Mouse (Mus musculus): ENCODE results near the gene Bcl7c. TPM values are rescaled to one million over a fixed set of nuclear protein-coding genes. Genes with fewer than 3 reads are reported as not detected.

The Bcl7c gene
- total and polyA plus RNA-seq, 3 experiments = 13.5 to 34.5 (median 34.1) TPM

DNA sequence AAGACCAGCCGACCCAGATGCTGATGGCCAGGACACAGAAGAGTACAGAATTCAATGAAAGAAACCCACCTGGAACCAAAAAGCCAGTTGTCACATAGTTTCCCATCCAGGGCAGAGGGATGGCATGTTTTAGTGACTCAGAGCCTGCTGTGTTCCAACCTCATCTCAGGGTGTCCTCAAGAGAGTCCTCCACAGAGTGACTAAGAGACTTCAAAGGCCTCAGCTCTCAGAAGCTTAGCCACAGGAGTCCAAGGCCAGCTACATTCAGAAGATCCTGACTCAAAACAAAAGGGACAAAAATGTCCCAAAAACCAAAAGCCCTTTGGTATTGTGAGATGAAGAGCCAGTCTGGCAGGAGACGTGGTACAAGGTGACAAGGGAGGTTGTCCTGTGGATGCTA, 29.9 kb downstream of the Bcl7c start:
- peaks cover 2% of the 10 kb centered on the region; the same call in 1 of the 2 replicates for H3K4me1 ChIP-seq (ENCODE audit: control insufficient read depth, insufficient read depth, low read length)
- no peak overlapping the region for H3K9ac ChIP-seq (ENCODE audit: low read depth, low read length)
- H3K36me3 ChIP-seq (ENCODE audit: control insufficient read depth, insufficient read depth, low read length) = no peaks in the 10 kb centered on the region
- no peaks in the 10 kb centered on the region for H3K27me3 ChIP-seq (ENCODE audit: control insufficient read depth, insufficient read depth, low read length)
- H3K27ac ChIP-seq = no peak overlapping the region
- H3K4me3 ChIP-seq = no peak overlapping the region
- WGBS = 92% methylated on average over 2 of the region's 2 CpGs
- intact Hi-C loops (cut with DNase I) = no loop called here
- H3K79me2 ChIP-seq (replicated peaks; ENCODE audit: control insufficient read depth, insufficient read depth, low read length) = no peaks in the 10 kb centered on the region
- TF ChIP-seq EP300 (IDR thresholded peaks at IDR 0.05; ENCODE audit: insufficient read depth, low read depth, low read length) = no peak
- TF ChIP-seq POLR2A (IDR thresholded peaks at IDR 0.05; ENCODE audit: insufficient read depth, low read depth, low read length) = no peak
- TF ChIP-seq CTCF (IDR thresholded peaks at IDR 0.05) = no peak
- DNase-seq = no peak

GRCm38 (mm10) chr7:127677609-127678008, 31.1 kb downstream of the Bcl7c start:
- no peak for DNase-seq
- Histone ChIP-seq H3K79me2 (replicated peaks; ENCODE audit: control insufficient read depth, insufficient read depth, low read length) (no peaks in the 10 kb centered on the region), H3K27ac (no peak overlapping the region), H3K4me1 (ENCODE audit: control insufficient read depth, insufficient read depth, low read length) (peaks cover 2% of the 10 kb centered on the region; the same call in 1 of the 2 replicates), H3K4me3 (no peak overlapping the region), H3K9ac (ENCODE audit: low read depth, low read length) (no peak overlapping the region), H3K27me3 (ENCODE audit: control insufficient read depth, insufficient read depth, low read length) (no peaks in the 10 kb centered on the region), H3K36me3 (ENCODE audit: control insufficient read depth, insufficient read depth, low read length) (no peaks in the 10 kb centered on the region)
- TF ChIP-seq EP300 (IDR thresholded peaks at IDR 0.05; ENCODE audit: insufficient read depth, low read depth, low read length) (no peak), POLR2A (IDR thresholded peaks at IDR 0.05; ENCODE audit: insufficient read depth, low read depth, low read length) (no peak), CTCF (IDR thresholded peaks at IDR 0.05) (no peak)
- 92% methylated on average over 4 of the region's 4 CpGs for WGBS
- intact Hi-C loops (cut with DNase I) = no loop called here

- H3K4me1 ChIP-seq (ENCODE audit: control insufficient read depth, insufficient read depth, low read length) = peaks cover 2% of the 10 kb centered on the region; the same call in 1 of the 2 replicates
- TF ChIP-seq CTCF (IDR thresholded peaks at IDR 0.05) (peak; percentile 72), POLR2A (IDR thresholded peaks at IDR 0.05; ENCODE audit: insufficient read depth, low read depth, low read length) (no peak)
- H3K9ac ChIP-seq (ENCODE audit: low read depth, low read length) = no peak overlapping the region
- DNase-seq = peak in 1 of 2 experiments; percentile 39
- H3K27me3 ChIP-seq (ENCODE audit: control insufficient read depth, insufficient read depth, low read length) = no peaks in the 10 kb centered on the region
- no peak overlapping the region for H3K27ac ChIP-seq
- H3K36me3 ChIP-seq (ENCODE audit: control insufficient read depth, insufficient read depth, low read length) = no peaks in the 10 kb centered on the region
- intact Hi-C loops (cut with DNase I) = no loop called here
- WGBS = 69% methylated on average over 6 of the region's 6 CpGs
- H3K79me2 ChIP-seq (replicated peaks; ENCODE audit: control insufficient read depth, insufficient read depth, low read length) = no peaks in the 10 kb centered on the region
- no peak overlapping the region for H3K4me3 ChIP-seq
Observed at GRCm38 (mm10) chr7:127677077-127677476, 31.7 kb downstream of the Bcl7c start.

DNA sequence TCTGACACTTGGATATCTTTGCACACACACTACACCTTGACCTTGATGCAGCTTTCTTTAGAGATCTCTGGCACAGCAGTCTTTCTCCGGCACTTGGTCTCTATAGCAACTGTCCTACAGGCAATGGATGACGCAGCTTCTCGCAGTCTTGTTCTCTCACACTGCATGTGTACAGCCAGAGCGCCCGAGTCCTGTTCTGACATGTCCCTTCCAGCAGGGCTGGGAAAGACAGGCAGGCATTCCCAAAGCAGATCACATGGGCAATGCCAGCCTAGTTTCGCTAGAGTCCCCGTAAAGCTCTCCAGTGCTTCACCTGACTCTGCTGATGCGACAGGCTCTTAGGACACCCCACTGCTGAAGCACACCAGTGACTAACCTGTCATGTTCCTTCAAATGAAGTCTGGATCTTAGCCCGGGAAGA, 33.3 kb downstream of the Bcl7c start:
- WGBS = 79% methylated on average over 9 of the region's 9 CpGs
- no peaks in the 10 kb centered on the region for H3K27me3 ChIP-seq (ENCODE audit: control insufficient read depth, insufficient read depth, low read length)

GRCm38 (mm10) chr7:127674977-127675376, 33.8 kb downstream of the Bcl7c start:
- no peak overlapping the region for H3K9ac ChIP-seq (ENCODE audit: low read depth, low read length)
- no peaks in the 10 kb centered on the region for H3K79me2 ChIP-seq (replicated peaks; ENCODE audit: control insufficient read depth, insufficient read depth, low read length)
- H3K4me3 ChIP-seq = no peak overlapping the region
- H3K27me3 ChIP-seq (ENCODE audit: control insufficient read depth, insufficient read depth, low read length) = no peaks in the 10 kb centered on the region
- no peaks in the 10 kb centered on the region for H3K4me1 ChIP-seq (ENCODE audit: control insufficient read depth, insufficient read depth, low read length)
- no peaks in the 10 kb centered on the region for H3K36me3 ChIP-seq (ENCODE audit: control insufficient read depth, insufficient read depth, low read length)
- 4% methylated on average over 5 of the region's 5 CpGs for WGBS
- TF ChIP-seq POLR2A (IDR thresholded peaks at IDR 0.05; ENCODE audit: insufficient read depth, low read depth, low read length) (no peak), CTCF (IDR thresholded peaks at IDR 0.05) (peak; percentile 96), EP300 (IDR thresholded peaks at IDR 0.05; ENCODE audit: insufficient read depth, low read depth, low read length) (peak; percentile 82)
- DNase-seq = peak; percentile 73 to 82
- intact Hi-C loops (cut with DNase I) = loop anchor here (1.0 to 2.0 kb wide), 4 partner anchors 33 to 86 kb away; partner anchors contain the start of genes Bcl7c and Fbxl19
- no peak overlapping the region for H3K27ac ChIP-seq

More for the DNA sequence above, 33.3 kb downstream of the Bcl7c start:
- no peak for TF ChIP-seq EP300 (IDR thresholded peaks at IDR 0.05; ENCODE audit: insufficient read depth, low read depth, low read length)
- no peak for TF ChIP-seq POLR2A (IDR thresholded peaks at IDR 0.05; ENCODE audit: insufficient read depth, low read depth, low read length)
- no peak for TF ChIP-seq CTCF (IDR thresholded peaks at IDR 0.05)
- Histone ChIP-seq H3K27ac (no peak overlapping the region), H3K4me3 (no peak overlapping the region), H3K4me1 (ENCODE audit: control insufficient read depth, insufficient read depth, low read length) (no peaks in the 10 kb centered on the region), H3K9ac (ENCODE audit: low read depth, low read length) (no peak overlapping the region), H3K36me3 (ENCODE audit: control insufficient read depth, insufficient read depth, low read length) (no peaks in the 10 kb centered on the region), H3K79me2 (replicated peaks; ENCODE audit: control insufficient read depth, insufficient read depth, low read length) (no peaks in the 10 kb centered on the region)
- no peak for DNase-seq
- intact Hi-C loops (cut with DNase I) = loop anchor here (1.0 to 2.0 kb wide), 4 partner anchors 33 to 86 kb away; partner anchors contain the start of genes Bcl7c and Fbxl19

GRCm38 (mm10) chr7:127672776-127673175, 36.0 kb downstream of the Bcl7c start:
- no peak overlapping the region for H3K27ac ChIP-seq
- WGBS = 60% methylated on average over 4 of the region's 4 CpGs
- intact Hi-C loops (cut with DNase I) = no loop called here
- H3K36me3 ChIP-seq (ENCODE audit: control insufficient read depth, insufficient read depth, low read length) = no peaks in the 10 kb centered on the region
- H3K27me3 ChIP-seq (ENCODE audit: control insufficient read depth, insufficient read depth, low read length) = no peaks in the 10 kb centered on the region
- TF ChIP-seq POLR2A (IDR thresholded peaks at IDR 0.05; ENCODE audit: insufficient read depth, low read depth, low read length) (no peak), CTCF (IDR thresholded peaks at IDR 0.05) (no peak), EP300 (IDR thresholded peaks at IDR 0.05; ENCODE audit: insufficient read depth, low read depth, low read length) (no peak)
- H3K9ac ChIP-seq (ENCODE audit: low read depth, low read length) = no peak overlapping the region
- no peak overlapping the region for H3K4me3 ChIP-seq
- H3K79me2 ChIP-seq (replicated peaks; ENCODE audit: control insufficient read depth, insufficient read depth, low read length) = no peaks in the 10 kb centered on the region
- no peaks in the 10 kb centered on the region for H3K4me1 ChIP-seq (ENCODE audit: control insufficient read depth, insufficient read depth, low read length)
- DNase-seq = no peak
